Mouse (Mus musculus) liver, postnatal 0 days (tissue): ENCODE measurements around the gene Grin2d.

Source experiments
- CTCF ChIP-seq: sonication (generic); IDR thresholded peaks from 2 replicates; pipeline ENCODE4 v1.5.1; 2016; ENCODE audit warnings: antibody characterized with exemption, low read depth
- EP300 ChIP-seq: IDR thresholded peaks from 2 replicates; pipeline ENCODE4 v1.6.1; 2016; ENCODE audit warnings: antibody characterized with exemption, low read depth, mild to moderate bottlenecking

GRCm38 (mm10) chr7:45786136-45786578 is 92.0 kb downstream of the Grin2d start:
- no peak for TF ChIP-seq CTCF
- TF ChIP-seq EP300: no peak
